Mouse (Mus musculus) CH12.LX (cell line): ENCODE measurements around the gene Zmym1.

ENCODE experiments used
- CTCF ChIP-seq, 2 experiments: IDR thresholded peaks in 1 of 2; conservative IDR thresholded peaks in 1 of 2; 2 replicates each; pipeline ENCODE4 v1.5.1; 2011 to 2012; ENCODE audit warnings: low read depth in 2 of 2, low read length in 2 of 2, improper control_type of control experiment in 1 of 2, inconsistent platforms in 1 of 2, mild to moderate bottlenecking in 1 of 2, moderate library complexity in 1 of 2
- E2F4 ChIP-seq: IDR thresholded peaks from 2 replicates; pipeline ENCODE4 v1.6.1; 2011; ENCODE audit warnings: low read depth, low read length, improper control_type of control experiment; ENCODE audit not compliant: insufficient replicate concordance
- EP300 ChIP-seq: IDR thresholded peaks from 2 replicates; pipeline ENCODE4 v1.6.1; 2011; ENCODE audit warnings: low read length, improper control_type of control experiment
- IRF4 ChIP-seq: IDR thresholded peaks from 2 replicates; pipeline ENCODE4 v1.6.1; 2014; ENCODE audit warnings: low read depth, mild to moderate bottlenecking, inconsistent platforms, low read length, improper control_type of control experiment
- MAX ChIP-seq: IDR thresholded peaks from 2 replicates; pipeline ENCODE4 v1.6.1; 2011; ENCODE audit warnings: low read length, improper control_type of control experiment
- MYC ChIP-seq: IDR thresholded peaks from 2 replicates; pipeline ENCODE4 v1.6.1; 2011; ENCODE audit warnings: low read depth, mild to moderate bottlenecking, improper control_type of control experiment, low read length
- POLR2A ChIP-seq: IDR thresholded peaks from 2 replicates; pipeline ENCODE4 v1.6.1; 2011; ENCODE audit warnings: low read depth, mild to moderate bottlenecking, improper control_type of control experiment, low read length
- POLR2AphosphoS2 ChIP-seq: IDR thresholded peaks from 2 replicates; pipeline ENCODE4 v1.6.1; 2011; ENCODE audit warnings: low read depth, low read length, improper control_type of control experiment
- RAD21 ChIP-seq: IDR thresholded peaks from 2 replicates; pipeline ENCODE4 v1.6.1; 2011; ENCODE audit warnings: low read depth, mild to moderate bottlenecking, low read length, improper control_type of control experiment, moderate library complexity
- TCF12 ChIP-seq: IDR thresholded peaks from 2 replicates; pipeline ENCODE4 v1.6.1; 2014; ENCODE audit warnings: low read depth, mild to moderate bottlenecking, inconsistent platforms, low read length, improper control_type of control experiment
- UBTF ChIP-seq: IDR thresholded peaks from 2 replicates; pipeline ENCODE4 v1.6.1; 2012; ENCODE audit warnings: low read depth, mild to moderate bottlenecking, inconsistent platforms, low read length, improper control_type of control experiment, moderate library complexity
- USF1 ChIP-seq: IDR thresholded peaks from 2 replicates; pipeline ENCODE4 v1.6.1; 2014; ENCODE audit warnings: low read depth, mild to moderate bottlenecking, inconsistent platforms, low read length, improper control_type of control experiment

GRCm38 (mm10) chr4:127095090-127095489 is 34.1 kb upstream of the Zmym1 start:
- TF ChIP-seq CTCF (conservative IDR thresholded peaks at IDR 0.05 in 1 of 2, IDR thresholded peaks at IDR 0.05 in 1 of 2; ENCODE audit: low read depth in 2 of 2, low read length in 2 of 2) (no peak), EP300 (no peak), MAX (no peak), POLR2A (no peak), RAD21 (no peak), E2F4 (no peak), POLR2AphosphoS2 (no peak), IRF4 (no peak), TCF12 (no peak), USF1 (no peak), MYC (no peak), UBTF (no peak)
